Mouse (Mus musculus) hindbrain, embryonic 15.5 days (tissue): ENCODE results near the gene Pot1b. TPM values are rescaled to one million over a fixed set of nuclear protein-coding genes. Genes with fewer than 3 reads are reported as not detected.

Experiments used
- ATAC-seq: fragments of 200-750 bp; cut with Nextera tagmentation; 2 replicates; pipeline ENCODE4 v1.8.0; 2017; ENCODE audit warnings: low read depth, moderate number of reproducible peaks, moderate TSS enrichment; ENCODE audit not compliant: low FRiP score
- H3K27ac ChIP-seq: fragments of 300-500 bp; sonication (generic); replicated peaks from 2 replicates; pipeline ENCODE4 v1.5.1; 2015; ENCODE audit warnings: mild to moderate bottlenecking, inconsistent platforms
- H3K27me3 ChIP-seq: fragments of 300-500 bp; sonication (generic); 2 replicates; pipeline ENCODE4 v1.6.1; 2015; ENCODE audit warnings: control low read depth, inconsistent platforms
- H3K36me3 ChIP-seq: fragments of 300-500 bp; sonication (generic); 2 replicates; pipeline ENCODE4 v1.6.1; 2015; ENCODE audit warnings: control low read depth, inconsistent platforms
- H3K4me1 ChIP-seq: fragments of 300-500 bp; sonication (generic); replicated peaks from 2 replicates; pipeline ENCODE4 v1.6.1; 2015; ENCODE audit warnings: control low read depth, inconsistent platforms
- H3K4me2 ChIP-seq: fragments of 300-500 bp; sonication (generic); 2 replicates; pipeline ENCODE4 v1.6.1; 2015; ENCODE audit warnings: moderate library complexity, mild to moderate bottlenecking, inconsistent platforms
- H3K4me3 ChIP-seq: fragments of 300-500 bp; sonication (generic); 2 replicates; pipeline ENCODE4 v1.5.1; 2015; ENCODE audit warnings: mild to moderate bottlenecking, inconsistent platforms
- H3K9ac ChIP-seq: fragments of 300-500 bp; sonication (generic); 2 replicates; pipeline ENCODE4 v1.6.1; 2015; ENCODE audit warnings: inconsistent platforms
- H3K9me3 ChIP-seq: fragments of 300-500 bp; sonication (generic); 2 replicates; pipeline ENCODE4 v1.6.1; 2016; ENCODE audit warnings: control low read depth, inconsistent platforms
- WGBS: fragments of 180-500 bp; shearing (Covaris S2); methylation state at CpG from one replicate; pipeline ENCODE4 v1.1.7; 2015; 5-methylcytosine and 5-hydroxymethylcytosine counted together
- polyA plus RNA-seq: library from polyadenylated mRNA; unstranded; fragments of >200 nt; fragmentation: Nextera tagmentation; extraction: Ambion mirVana; gene quantifications from 2 replicates; pipeline ENCODE4 v1.2.1, GENCODE M21; 2015

The Pot1b gene
- 6.4 and 8.5 TPM in 2 replicates for polyA plus RNA-seq

DNA sequence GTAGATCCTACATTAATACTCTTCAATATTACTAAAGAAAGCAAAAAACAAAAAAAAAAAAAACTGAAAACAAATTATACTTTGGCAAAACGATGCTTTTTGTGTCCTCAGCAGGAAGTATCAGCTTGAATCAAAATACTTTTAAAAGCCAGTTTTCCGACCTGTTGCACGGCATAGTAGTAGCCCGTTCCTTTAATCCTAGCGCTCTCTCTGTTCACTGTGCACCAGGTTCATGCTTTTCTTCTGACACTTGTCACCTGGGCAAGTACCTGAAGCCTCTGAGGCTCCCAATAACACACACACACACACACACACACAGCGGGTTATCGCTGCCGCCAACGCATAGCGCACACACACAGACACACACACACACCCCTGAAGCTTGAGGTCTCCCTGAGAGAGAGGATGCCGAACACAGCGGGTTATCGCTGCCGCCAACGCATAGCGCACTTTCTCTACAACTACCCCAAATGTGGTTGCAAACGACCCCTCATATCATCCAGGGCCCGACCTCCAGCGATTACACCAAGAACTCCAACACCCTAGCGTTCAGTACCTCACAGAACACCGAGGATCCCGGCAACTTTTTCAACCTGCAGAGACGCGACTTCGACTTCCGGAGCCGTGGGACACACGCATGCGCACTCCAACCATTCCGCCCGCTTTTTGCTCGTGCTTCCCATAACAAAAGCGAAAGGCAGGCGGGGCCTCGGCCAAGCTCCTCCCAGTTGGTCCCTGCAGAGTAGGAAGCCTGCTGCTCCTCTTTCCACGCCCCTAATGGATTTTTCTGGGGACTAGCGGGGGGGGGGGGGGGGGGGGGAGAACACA is at the start of gene Pot1b:
TSS of gene Pot1b (minus strand) at position 645 of the 828 bp plus-strand sequence.
- Histone ChIP-seq H3K9ac (peak within 1 kb of the TSS; percentile 66), H3K36me3 (peaks cover 4% of the 10 kb centered on the region; the same call in 1 of the 2 replicates), H3K27ac (peak within 1 kb of the TSS; percentile 53), H3K4me2 (peak within 1 kb of the TSS; percentile 79), H3K4me1 (0 out of 2 replicates have a peak, but pooled peaks cover 5% of the 10 kb centered on the region), H3K9me3 (no peaks in the 10 kb centered on the region), H3K27me3 (no peaks in the 10 kb centered on the region), H3K4me3 (peak within 1 kb of the TSS; percentile 62)
- under 1% methylated on average over 37 of the region's 37 CpGs for WGBS
- ATAC-seq = peak; percentile 99

- Histone ChIP-seq H3K27ac (no peak overlapping the region), H3K4me1 (no peaks in the 10 kb centered on the region), H3K4me3 (no peak overlapping the region), H3K36me3 (no peaks in the 10 kb centered on the region), H3K9me3 (no peaks in the 10 kb centered on the region), H3K27me3 (no peaks in the 10 kb centered on the region), H3K9ac (no peak overlapping the region), H3K4me2 (no peak overlapping the region)
- 75% methylated on average over 2 of the region's 2 CpGs for WGBS
- no peak for ATAC-seq
Measured at GRCm38 (mm10) chr17:55751170-55751569, 38.7 kb upstream of the Pot1b start.

- H3K4me3 ChIP-seq = no peak within 1 kb of the TSS
Measured at GRCm38 (mm10) chr17:55749786-55750185, 37.4 kb upstream of the Pot1b start, which contains the start of gene Adgre4. Gene Adgre4, plus strand, starts transcription at chr17:55749984.

DNA sequence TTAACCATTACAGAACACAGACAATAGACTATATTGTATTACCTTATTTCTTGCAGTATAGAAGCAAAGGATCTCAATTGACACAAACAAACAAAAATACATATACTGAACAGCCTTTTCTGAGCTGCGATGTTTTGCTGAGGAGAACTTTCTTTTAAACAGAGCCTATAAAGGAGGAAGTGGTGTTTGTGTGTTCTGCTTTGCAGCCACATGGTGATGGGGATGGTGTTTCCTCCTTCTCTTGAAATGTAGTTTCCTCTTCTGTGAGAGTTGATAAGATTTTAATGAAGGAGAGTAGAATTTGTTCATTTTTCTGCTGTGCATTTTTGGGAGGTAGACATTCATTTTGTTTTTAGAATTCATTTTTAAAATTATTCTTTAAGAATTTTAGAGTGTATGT is 24.2 kb upstream of the Pot1b start:
- Histone ChIP-seq H3K9me3 (no peaks in the 10 kb centered on the region), H3K4me1 (no peaks in the 10 kb centered on the region), H3K9ac (no peak overlapping the region), H3K27me3 (no peaks in the 10 kb centered on the region), H3K4me2 (no peak overlapping the region), H3K27ac (no peak overlapping the region), H3K36me3 (no peaks in the 10 kb centered on the region), H3K4me3 (no peak overlapping the region)
- 87% methylated on average over 1 of the region's 1 CpGs for WGBS
- ATAC-seq = no peak

More at GRCm38 (mm10) chr17:55749786-55750185, 37.4 kb upstream of the Pot1b start, which contains the start of gene Adgre4:
- Histone ChIP-seq H3K4me1 (no peaks in the 10 kb centered on the region), H3K36me3 (no peaks in the 10 kb centered on the region), H3K4me2 (no peak within 1 kb of the TSS), H3K27me3 (no peaks in the 10 kb centered on the region), H3K27ac (no peak within 1 kb of the TSS), H3K9me3 (no peaks in the 10 kb centered on the region), H3K9ac (no peak within 1 kb of the TSS)
- no peak for ATAC-seq
- 75% methylated on average over 2 of the region's 2 CpGs for WGBS

GRCm38 (mm10) chr17:55726193-55726592 is 13.8 kb upstream of the Pot1b start:
- Histone ChIP-seq H3K4me3 (no peak overlapping the region), H3K9me3 (no peaks in the 10 kb centered on the region), H3K4me2 (no peak overlapping the region), H3K4me1 (no peaks in the 10 kb centered on the region), H3K36me3 (no peaks in the 10 kb centered on the region), H3K9ac (no peak overlapping the region), H3K27ac (no peak overlapping the region), H3K27me3 (no peaks in the 10 kb centered on the region)
- 73% methylated on average over 2 of the region's 2 CpGs for WGBS
- no peak for ATAC-seq

- ATAC-seq = no peak
- Histone ChIP-seq H3K27me3 (no peaks in the 10 kb centered on the region), H3K9ac (no peak overlapping the region), H3K36me3 (no peaks in the 10 kb centered on the region), H3K9me3 (no peaks in the 10 kb centered on the region), H3K4me2 (no peak overlapping the region), H3K27ac (no peak overlapping the region), H3K4me3 (no peak overlapping the region), H3K4me1 (no peaks in the 10 kb centered on the region)
- 84% methylated on average over 2 of the region's 2 CpGs for WGBS
Measured at GRCm38 (mm10) chr17:55722250-55722649, 9.8 kb upstream of the Pot1b start.

GRCm38 (mm10) chr17:55721270-55721669 is 8.8 kb upstream of the Pot1b start:
- H3K4me2 ChIP-seq = no peak overlapping the region
- no peak for ATAC-seq
- no peak overlapping the region for H3K4me3 ChIP-seq
- no peaks in the 10 kb centered on the region for H3K27me3 ChIP-seq
- H3K27ac ChIP-seq = no peak overlapping the region
- no peak overlapping the region for H3K9ac ChIP-seq
- no peaks in the 10 kb centered on the region for H3K4me1 ChIP-seq
- 84% methylated on average over 1 of the region's 1 CpGs for WGBS
- H3K9me3 ChIP-seq = no peaks in the 10 kb centered on the region
- no peaks in the 10 kb centered on the region for H3K36me3 ChIP-seq

DNA sequence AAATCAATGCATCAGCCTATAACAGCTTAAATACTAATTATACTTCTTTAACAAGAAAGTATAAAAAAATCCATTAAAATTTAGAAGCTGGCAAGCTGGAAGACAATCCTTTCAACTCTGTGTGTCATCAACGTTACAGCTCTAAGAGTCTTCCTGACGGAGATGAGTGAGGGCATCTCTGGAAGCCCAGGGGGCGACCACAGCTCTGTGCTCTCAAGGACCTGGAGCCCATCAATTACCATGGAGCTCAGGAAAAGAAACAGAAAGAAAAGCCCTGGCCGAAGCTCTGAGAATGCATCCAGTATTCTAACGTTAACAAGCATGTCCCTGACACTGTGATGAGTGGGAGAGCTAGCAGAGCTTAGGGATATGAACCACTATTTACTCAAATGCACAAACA is 9.6 kb downstream of the Pot1b start:
- H3K27ac ChIP-seq = no peak overlapping the region
- H3K4me2 ChIP-seq = no peak overlapping the region
- no peaks in the 10 kb centered on the region for H3K9me3 ChIP-seq
- H3K27me3 ChIP-seq = no peaks in the 10 kb centered on the region
- WGBS = 47% methylated on average over 5 of the region's 5 CpGs
- no peak overlapping the region for H3K4me3 ChIP-seq
- no peak for ATAC-seq
- H3K9ac ChIP-seq = no peak overlapping the region
- no peaks in the 10 kb centered on the region for H3K4me1 ChIP-seq
- H3K36me3 ChIP-seq = 0 out of 2 replicates have a peak, but pooled peaks cover 6% of the 10 kb centered on the region

DNA sequence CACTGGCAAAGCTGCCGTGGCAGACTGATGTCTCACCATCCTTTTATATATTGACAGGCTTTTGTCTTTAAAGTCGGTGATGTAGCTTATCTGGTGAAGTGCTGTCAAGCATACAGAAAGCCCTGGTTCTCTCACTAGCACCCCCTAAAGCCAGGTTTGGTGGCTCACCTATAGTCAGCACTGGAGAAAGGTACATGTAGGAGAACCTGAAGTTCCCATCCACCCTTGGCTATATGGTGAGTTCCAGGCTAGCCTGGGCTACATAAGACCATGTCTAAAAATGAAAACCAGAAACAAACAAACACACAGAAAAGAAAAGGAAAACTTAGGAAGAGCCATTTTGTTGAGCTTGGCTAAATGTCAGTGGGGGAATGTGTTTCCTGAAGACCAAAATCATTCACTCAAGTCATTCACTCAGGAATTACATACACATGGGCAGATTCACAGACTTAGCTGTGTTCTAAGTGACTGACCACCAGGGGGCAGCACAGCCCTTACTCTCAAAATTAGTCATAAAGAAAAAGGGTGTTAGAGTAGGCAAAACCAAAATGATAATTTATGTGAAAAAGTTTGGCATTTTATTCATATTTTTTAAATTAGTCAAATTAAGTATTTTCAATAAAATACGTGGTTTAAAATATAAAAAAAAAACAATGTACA is 10.1 kb downstream of the Pot1b start:
- no peak overlapping the region for H3K27ac ChIP-seq
- H3K9ac ChIP-seq = no peak overlapping the region
- no peaks in the 10 kb centered on the region for H3K9me3 ChIP-seq
- H3K4me3 ChIP-seq = no peak overlapping the region
- H3K36me3 ChIP-seq = 0 out of 2 replicates have a peak, but pooled peaks cover 11% of the 10 kb centered on the region
- peak; percentile 68; the same call in 1 of the 2 replicates for ATAC-seq
- no peaks in the 10 kb centered on the region for H3K4me1 ChIP-seq
- WGBS = 61% methylated on average over 3 of the region's 3 CpGs
- H3K27me3 ChIP-seq = no peaks in the 10 kb centered on the region
- no peak overlapping the region for H3K4me2 ChIP-seq

DNA sequence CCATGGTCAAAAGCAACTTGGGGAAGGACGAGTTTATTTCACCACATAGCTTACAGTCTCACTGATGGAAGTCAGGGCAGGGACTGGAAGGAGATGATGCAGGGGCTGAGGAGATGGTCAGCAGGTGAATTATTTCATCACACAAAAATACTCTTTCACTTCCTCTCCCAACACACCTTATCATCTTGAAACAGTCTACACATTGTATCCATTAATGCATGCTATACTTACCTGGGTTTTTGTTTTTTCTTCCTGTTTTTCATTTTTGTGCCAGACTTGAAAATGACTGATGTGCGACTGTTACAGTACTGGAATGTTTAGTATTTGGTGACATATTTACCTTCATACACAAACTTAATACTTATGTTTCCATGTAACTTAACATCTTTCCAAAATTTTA is 13.0 kb downstream of the Pot1b start:
- WGBS = 89% methylated on average over 2 of the region's 2 CpGs

DNA sequence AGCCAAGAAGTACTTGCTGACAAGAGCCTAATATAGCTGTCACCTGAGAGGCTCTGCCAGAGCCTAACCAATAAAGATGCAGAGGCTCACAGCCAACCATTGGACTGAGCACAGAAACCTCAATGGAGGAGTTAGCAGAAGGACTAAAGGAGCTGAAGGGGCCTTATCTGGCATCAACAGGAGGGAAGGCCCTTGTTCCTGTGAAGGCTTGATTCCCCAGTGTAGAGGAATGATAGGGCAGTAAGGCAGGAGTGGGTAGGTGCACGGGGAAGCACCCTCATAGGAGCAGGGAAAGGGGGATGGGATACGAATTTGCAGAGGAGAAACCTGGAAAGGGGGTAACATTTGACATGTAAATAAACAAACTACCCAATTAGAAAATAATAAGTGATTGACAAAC is 51.3 kb downstream of the Pot1b start:
- Histone ChIP-seq H3K4me1 (no peaks in the 10 kb centered on the region), H3K4me2 (no peak overlapping the region), H3K4me3 (no peak overlapping the region), H3K27me3 (no peaks in the 10 kb centered on the region), H3K9ac (no peak overlapping the region), H3K9me3 (no peaks in the 10 kb centered on the region), H3K36me3 (peaks cover 3% of the 10 kb centered on the region), H3K27ac (no peak overlapping the region)
- 92% methylated on average over 2 of the region's 2 CpGs for WGBS
- ATAC-seq = no peak

More for the DNA sequence above, 13.0 kb downstream of the Pot1b start:
- Histone ChIP-seq H3K9ac (no peak overlapping the region), H3K36me3 (0 out of 2 replicates have a peak, but pooled peaks cover 21% of the 10 kb centered on the region), H3K4me1 (no peaks in the 10 kb centered on the region), H3K27me3 (no peaks in the 10 kb centered on the region), H3K4me3 (no peak overlapping the region), H3K4me2 (no peak overlapping the region), H3K27ac (no peak overlapping the region), H3K9me3 (no peaks in the 10 kb centered on the region)
- ATAC-seq = no peak

GRCm38 (mm10) chr17:55625092-55625491 is 87.3 kb downstream of the Pot1b start, which contains the start of gene Vmn2r118:
Gene Vmn2r118, minus strand, starts transcription at chr17:55625192.
- ATAC-seq = no peak
- Histone ChIP-seq H3K9ac (no peak within 1 kb of the TSS), H3K27ac (no peak within 1 kb of the TSS), H3K4me3 (no peak within 1 kb of the TSS), H3K4me2 (no peak within 1 kb of the TSS), H3K4me1 (no peaks in the 10 kb centered on the region), H3K27me3 (no peaks in the 10 kb centered on the region), H3K9me3 (no peaks in the 10 kb centered on the region), H3K36me3 (no peaks in the 10 kb centered on the region)
- WGBS = 91% methylated on average over 3 of the region's 3 CpGs
